Mouse (Mus musculus) B cell, adult 2 months (primary cell): ENCODE data around the gene Bdkrb1.
A peak's percentile ranks its signal among the peaks of the same experiment; 100 is the strongest.

ENCODE experiments used
- DNase-seq, 2 experiments: peaks; one replicate each; pipeline ENCODE4 v3.0.0; 2022

Gene Bdkrb1

DNA sequence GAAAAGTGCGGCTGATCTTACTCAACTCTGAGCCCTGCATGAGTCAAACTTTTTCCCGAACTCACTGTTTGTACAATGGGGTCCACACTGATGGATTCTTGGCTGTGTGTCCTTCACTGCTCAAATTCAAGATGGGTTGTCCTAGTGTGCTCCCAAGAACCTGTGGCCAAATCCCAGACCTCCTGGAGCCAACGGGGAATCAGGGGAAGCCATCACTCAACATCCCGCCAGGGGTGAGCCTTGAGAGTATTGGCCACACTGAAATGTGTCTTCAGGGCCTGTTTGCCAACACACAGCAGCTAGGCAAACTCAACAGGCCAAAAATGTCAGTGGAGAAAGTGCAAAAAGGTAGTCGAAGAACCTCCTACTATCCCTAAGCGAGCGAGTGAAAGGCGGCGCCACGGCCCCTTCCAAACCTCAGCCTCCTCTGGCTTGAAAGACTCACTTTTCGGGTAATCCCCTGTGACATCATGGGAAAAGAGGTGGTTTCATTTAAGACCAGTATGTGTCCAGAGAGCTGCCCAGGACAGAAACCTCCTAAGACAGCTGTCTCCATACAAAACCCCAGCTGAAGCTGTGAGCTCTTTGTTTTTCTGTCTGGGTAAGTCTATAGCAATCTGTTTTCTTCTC is at the start of gene Bdkrb1:
Gene Bdkrb1, plus strand, starts transcription at position 505 of the 630 bp plus-strand sequence.
- DNase-seq = no peak

- no peak for DNase-seq
These were observed 48.6 kb upstream of the Bdkrb1 start for GRCm38 (mm10) chr12:105554151-105554772.

DNA sequence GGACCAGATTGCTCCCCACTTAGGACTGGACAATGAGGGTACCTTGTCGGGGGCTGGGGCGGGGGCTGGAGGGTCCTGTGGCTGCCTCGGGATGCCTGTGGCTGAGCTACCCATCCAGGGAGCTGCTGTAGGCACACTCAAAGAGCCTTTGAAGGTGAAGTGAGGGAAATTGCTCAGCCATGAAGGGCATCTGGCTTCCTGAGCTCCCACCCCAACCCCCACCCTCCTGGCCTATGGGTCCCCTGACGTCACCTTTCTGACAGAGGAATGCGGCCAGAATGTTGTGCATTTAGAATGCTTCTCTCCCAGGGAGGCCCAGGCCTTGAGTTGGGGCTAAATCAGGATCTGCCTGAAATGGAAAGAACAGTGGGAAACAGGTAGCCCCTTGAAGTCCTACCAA is 47.7 kb upstream of the Bdkrb1 start:
- DNase-seq = no peak

DNA sequence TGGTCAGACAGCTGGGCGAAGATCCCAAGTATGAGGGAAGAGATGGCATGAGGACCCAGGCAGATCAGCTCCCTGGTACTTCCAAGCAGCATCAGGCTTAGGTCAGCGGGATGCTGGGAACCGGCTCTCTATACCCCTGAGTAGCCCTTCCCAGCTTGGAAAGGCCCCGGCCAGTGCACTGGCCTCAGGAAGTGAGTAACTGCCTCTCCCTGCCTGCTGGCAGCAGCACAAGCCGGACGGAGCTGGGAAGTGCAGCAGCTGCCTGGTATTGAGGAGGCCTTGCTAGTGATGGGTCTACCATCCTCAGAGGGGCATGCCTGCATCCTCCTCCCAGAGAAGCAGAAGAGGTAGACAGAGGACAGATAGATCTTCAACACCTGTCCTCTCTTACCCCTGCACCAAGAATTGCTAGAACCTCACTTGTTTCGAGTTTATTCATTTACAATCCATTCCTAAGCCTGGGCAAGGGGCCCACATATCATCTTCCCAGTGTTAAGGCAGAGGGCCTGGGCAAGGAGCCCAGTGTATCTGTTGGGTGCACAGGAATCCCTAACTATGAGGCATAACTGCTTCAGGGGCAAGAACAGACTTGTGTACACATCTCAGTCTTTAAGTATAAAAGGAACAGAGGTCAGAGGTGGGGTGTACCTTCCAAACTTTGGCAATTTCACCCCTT is 45.5 kb upstream of the Bdkrb1 start:
- no peak for DNase-seq

GRCm38 (mm10) chr12:105561007-105561534 is 41.8 kb upstream of the Bdkrb1 start:
- DNase-seq = no peak

DNA sequence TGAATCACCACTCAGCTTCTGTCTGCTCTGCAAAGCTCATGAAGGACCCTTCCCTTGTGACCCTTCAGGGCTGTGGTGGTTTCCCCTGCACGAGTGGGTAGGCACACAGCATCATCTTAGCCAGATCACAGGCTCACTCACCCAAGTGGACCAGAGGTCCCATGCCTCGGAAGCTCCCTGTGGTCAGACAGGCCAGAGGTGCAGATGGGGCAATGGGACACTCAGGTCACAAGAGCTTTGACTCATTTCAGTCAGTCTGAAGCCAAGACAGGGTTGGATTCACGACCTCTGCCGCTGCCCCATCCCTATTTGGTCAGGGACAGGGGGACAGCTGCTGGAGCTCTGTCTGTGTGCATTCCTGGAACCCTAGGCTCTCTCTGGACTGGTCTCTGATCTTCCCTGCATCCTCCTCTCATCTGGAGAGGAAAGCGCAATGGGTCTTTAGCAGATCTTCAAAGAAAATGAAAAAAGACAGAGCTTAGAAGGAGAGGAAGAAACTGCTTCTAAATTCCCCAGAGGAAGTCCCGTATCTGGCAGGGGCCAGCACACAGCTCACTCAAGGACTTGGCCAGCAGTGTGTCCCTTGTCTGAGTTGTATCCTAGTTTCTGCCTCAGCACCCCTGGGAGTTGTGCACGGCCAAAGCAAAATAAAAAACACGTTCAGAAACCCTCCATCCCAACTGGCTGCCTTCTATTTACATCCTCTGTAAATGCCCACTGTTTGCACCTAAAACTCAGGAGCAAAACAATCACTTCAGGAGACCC is 40.6 kb upstream of the Bdkrb1 start:
- DNase-seq = no peak

DNA sequence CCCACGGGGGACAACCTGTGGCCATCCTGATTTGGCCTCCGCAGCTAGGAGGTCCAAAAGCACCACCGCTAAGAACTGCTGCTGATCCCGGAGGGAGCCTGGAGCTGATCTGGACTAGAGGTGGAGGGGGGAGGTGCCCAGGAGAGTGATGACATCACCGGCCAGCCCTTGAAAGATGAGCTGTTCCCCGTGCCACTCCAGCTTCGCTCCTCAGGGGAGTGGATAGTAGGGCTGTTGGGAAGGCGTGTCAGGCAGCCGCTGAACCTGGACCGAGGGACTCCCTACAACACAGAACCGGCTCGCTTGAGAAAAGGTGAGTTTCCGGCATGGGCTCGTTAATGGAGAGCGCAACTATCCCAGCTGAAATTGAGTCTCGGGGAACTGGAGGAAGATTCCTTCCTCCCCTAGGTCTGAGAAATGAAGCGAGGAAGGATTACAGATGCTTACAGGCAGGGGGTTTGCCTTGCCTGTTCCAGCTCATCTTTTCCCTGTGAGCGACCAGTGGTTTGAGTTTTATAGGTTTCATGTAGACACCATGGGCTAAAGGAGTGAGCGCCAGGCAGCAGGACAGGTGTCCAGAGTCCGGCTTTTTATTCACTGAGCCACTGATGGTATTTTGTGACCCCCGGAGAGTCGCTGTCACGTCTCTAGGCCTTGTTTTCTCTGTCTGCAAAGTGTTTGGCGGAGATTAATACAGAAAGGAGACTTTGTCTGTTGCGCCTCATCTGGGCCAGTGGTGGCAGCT is 39.8 kb upstream of the Bdkrb1 start, which contains the start of gene Bdkrb2:
Gene Bdkrb2, plus strand, starts transcription at position 291 of the 745 bp plus-strand sequence.
- no peak for DNase-seq

DNA sequence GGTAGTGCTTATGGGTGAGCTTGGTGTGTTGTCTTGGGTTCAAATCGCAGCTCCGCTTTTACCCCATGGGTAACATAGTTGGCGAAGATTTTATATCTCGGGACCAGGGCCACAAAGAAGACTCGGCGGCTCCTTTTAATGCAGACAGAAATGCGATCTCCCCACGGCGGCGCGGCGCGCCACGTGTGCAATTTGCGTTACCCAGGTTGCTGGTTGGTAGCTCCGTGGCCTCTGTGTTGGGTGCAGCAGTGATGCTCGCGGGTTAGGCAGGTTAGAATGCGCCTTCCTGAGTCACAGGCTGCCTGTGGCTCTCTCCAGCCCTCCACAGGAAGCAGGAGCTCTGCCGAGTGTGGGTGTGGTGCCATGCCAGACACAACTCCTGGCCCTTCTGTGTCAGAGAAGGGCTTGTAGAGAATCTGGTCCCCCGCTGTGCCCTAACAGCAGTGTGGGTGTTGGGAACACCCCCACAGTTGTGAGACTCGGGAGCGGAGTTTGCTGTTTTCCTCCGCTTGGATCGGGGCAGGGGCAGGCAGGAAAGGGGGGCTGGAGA is 39.1 kb upstream of the Bdkrb1 start:
- no peak for DNase-seq

DNA sequence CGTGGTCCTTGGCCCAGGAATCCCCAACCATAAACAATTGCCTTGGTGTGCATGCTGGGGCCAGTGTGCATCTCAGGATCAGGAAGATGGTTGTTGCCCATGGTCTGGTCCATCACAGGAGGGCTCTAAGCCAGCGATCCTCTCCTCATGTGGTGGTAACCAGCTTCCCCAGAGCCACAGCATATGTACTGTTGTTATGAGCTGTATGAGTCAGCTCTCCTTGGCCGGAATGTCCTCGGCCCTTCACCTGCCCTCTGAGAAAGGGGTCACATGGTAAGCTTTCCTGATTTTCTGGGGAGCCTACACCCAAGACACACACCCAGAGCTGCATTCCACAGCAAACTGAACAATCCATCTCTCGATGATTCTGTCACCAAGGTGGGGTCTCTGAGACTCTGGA is 37.7 kb upstream of the Bdkrb1 start:
- DNase-seq = no peak

DNA sequence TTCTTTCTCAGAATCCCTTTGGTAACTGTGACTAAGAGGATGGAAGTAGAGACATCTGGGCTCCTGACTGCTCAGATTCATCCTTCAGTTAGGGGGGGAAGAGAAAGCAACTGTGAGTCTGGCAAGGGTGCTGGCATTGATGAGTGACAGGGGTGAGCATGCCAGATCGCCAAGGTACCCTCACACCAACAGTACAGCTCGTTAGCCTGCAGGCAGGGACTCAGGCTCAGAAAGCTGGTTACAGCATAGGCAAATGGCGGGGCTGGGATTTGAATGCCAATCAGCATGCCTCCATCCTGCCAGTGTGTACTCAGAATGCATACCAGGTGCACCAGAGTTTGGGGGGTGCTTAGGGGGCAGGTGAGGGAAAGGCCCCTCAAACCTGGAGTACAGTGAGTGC is 31.0 kb upstream of the Bdkrb1 start:
- no peak for DNase-seq

DNA sequence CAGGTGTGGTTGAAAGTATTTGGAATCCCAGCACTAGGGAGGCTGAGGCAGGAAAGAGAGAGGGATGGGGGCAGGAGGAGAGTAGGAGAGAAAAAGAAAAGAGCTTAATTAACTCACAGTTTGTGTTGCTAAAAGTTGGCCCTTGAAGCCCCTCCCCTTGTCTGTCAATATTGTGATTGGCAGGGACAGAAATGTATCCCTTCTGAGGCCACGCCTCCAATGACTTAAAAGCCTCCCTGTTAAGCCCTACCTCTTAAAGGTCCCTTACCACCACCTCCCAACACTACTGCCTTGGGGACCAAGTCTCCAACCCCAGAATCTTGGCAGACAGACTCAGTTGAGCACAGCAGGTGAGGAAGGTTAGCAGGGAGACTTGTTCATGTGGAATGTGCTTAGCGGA is 30.3 kb upstream of the Bdkrb1 start:
- no peak for DNase-seq

DNA sequence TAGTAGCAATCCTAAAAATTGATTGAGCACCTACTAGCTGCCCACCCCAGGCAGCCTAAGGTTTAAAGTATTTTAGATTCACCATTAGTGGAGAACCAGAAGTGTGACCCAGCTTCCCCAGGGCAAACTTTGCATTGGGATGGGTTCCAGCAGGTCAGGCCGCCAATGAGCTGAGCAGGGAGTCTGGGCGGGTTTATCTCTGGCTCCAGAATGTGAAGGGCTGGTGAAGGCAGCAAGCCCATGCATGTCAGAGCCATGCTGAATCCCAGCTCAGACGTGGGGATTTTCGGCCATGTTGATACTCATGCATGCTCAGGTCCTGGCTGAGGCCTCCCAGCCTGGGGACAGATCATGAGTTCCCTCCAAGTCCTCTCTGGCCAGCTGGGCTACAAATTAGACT is 28.5 kb upstream of the Bdkrb1 start:
- no peak for DNase-seq

DNA sequence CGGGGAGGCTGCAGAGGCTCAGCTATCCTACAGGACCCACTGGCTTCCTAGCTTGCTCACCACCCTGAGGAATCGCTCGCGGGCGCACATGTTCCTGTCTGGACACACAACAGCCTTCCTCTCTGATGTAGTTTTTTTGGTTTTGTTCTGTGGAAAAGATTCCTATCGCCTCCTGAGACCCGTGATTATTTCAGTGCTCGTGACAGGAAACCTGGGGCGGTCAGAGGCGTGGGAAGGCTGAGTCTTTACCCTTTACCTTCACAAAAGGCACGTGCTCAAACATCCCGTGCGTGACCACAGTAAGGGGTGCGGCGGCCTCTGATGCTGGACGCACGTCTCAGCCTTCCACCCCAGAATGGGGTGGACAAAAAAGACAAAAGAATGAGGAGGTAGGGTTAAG is 22.4 kb upstream of the Bdkrb1 start:
- DNase-seq = no peak

- DNase-seq = no peak
These were observed 20.4 kb upstream of the Bdkrb1 start for GRCm38 (mm10) chr12:105582486-105582885.

DNA sequence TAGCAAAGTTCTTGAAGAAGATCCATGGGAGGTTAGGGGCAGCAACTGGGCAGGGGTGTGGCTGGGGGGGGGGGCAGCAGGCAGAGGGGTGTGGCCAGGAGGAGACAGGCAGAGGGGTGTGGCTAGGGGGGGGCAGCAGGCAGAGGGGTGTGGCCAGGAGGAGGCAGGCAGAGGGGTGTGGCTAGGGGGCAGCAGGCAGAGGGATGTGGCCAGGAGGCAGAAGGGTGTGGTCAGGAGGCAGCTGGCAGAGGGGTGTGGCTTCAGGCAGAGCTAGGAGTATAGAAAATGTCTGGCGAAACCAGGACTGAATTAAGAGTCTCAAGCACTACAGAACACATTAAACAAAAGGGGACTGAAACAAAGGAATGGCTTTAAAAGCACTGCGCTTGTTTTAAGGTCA is 19.4 kb upstream of the Bdkrb1 start:
- no peak for DNase-seq

DNA sequence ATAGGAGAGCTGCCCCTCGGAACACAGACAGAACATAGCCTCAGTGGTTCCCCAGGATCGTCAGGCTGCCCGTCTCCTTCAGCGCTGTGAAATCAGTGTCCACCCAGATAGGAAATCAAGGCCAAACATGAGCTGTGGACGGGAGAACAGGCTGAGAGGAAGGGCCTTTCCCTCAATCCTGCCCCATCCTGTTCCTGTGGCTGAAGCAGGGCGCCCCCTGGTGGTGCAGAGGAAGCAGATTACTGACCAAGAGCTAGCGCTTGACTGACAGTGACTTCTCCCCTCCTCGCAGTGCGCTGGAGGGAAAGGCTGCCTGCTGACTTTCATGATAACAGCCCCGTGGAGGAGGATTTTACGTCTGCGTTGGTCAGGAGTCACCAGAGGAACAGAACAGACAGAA is 18.0 kb upstream of the Bdkrb1 start:
- peak; percentile 44 to 51 for DNase-seq

DNA sequence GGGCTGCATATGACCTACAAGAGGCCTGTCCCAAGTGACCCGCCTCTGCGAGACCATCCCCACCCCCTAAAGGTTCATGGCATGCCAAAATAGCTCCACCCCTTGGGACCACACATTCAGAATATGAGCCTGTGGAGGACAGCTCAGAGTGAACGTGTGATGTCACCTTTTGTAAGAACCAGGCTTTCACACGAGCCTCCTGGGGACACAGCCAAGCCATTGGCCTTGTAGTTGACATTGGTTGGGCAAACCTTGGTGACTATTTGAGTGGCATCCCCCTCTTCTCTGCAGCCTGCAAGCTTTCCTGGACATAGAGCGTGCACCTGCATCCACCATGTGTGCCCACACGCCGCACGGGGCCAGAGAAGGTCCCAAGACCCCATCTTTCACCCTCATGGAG is 15.4 kb upstream of the Bdkrb1 start:
- no peak for DNase-seq

DNA sequence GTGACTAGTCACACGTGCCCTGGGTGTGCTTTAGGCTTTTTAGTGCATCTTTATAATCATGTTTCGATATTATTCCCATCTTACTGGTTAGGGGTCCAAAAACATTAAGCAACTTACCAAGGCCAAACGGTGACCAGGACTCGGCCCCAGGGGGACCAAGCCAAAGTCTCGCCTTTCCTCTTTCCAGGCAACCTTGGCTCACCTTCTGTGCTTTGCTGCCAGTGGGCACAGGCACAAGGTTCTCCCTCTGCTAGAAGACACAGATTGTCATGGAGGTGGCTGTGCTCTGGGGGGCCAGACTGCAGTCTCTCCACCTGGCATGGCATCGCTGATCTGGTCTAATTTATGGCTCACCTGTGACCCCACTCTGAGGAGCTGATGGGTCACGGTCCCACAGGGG is 12.1 kb upstream of the Bdkrb1 start:
- DNase-seq = no peak

GRCm38 (mm10) chr12:105592361-105592761 is 10.5 kb upstream of the Bdkrb1 start:
- no peak for DNase-seq

DNA sequence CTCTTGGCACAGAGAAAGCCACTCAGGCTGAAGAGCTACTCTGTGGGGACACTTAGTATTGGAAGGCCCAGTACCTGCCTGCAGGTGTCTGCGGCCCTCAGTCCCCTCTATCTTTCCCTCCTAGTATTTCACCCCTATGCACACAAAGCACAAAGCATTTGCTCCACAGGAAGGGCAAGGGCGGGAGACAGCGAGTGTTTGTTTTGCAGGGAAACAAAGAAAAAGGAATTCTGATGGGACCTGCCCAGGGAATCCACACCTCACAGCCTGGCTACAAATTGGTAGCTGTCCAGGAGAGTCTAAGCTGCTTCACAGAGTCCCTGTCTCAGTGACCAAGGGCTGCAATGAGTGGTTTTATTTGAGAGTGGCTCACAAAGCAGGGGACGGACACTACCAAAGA is 9.4 kb upstream of the Bdkrb1 start:
- no peak for DNase-seq

GRCm38 (mm10) chr12:105597135-105597534 is 5.8 kb upstream of the Bdkrb1 start:
- peak; percentile 68 to 76 for DNase-seq

- no peak for DNase-seq
These were observed 4.4 kb upstream of the Bdkrb1 start for GRCm38 (mm10) chr12:105598503-105598902.
